Mouse (Mus musculus): ENCODE data around the gene Bace2. TPM values are rescaled to one million over a fixed set of nuclear protein-coding genes. Genes with fewer than 3 reads are reported as not detected.

The Bace2 gene
- polyA plus RNA-seq, 1 experiment from 2014 or later, result 16.7 TPM

- H3K27me3 ChIP-seq, result peaks cover 23% of the 10 kb centered on the region
- WGBS, result under 1% methylated on average over 25 of the region's 25 CpGs
- peak; percentile 48; the same call in 1 of the 2 replicates for ATAC-seq (ENCODE audit: insufficient number of reproducible peaks, low FRiP score, low TSS enrichment, low read depth)
These were observed 763 bp downstream of the Bace2 start for GRCm38 (mm10) chr16:97357188-97357821.

GRCm38 (mm10) chr16:97362231-97362888 is 5.8 kb downstream of the Bace2 start:
- H3K27ac ChIP-seq (replicated peaks), result no peak overlapping the region
- WGBS, result 72% methylated on average over 8 of the region's 8 CpGs
- peaks cover 11% of the 10 kb centered on the region for H3K27me3 ChIP-seq
- H3K4me3 ChIP-seq (replicated peaks), result no peak overlapping the region
- peaks cover 6% of the 10 kb centered on the region; the same call in 1 of the 2 replicates for H3K4me1 ChIP-seq
- H3K9ac ChIP-seq, result no peak overlapping the region
- no peak for ATAC-seq (ENCODE audit: insufficient number of reproducible peaks, low FRiP score, low TSS enrichment, low read depth)
- no peaks in the 10 kb centered on the region for H3K9me3 ChIP-seq (replicated peaks)
- no peak overlapping the region for H3K4me2 ChIP-seq (replicated peaks)
- H3K36me3 ChIP-seq, result no peaks in the 10 kb centered on the region

More at GRCm38 (mm10) chr16:97357188-97357821, 763 bp downstream of the Bace2 start:
- H3K9ac ChIP-seq, result peak overlapping the region; percentile 37; the same call in 1 of the 2 replicates
- H3K4me1 ChIP-seq, result peaks cover 19% of the 10 kb centered on the region
- H3K36me3 ChIP-seq, result no peaks in the 10 kb centered on the region
- H3K27ac ChIP-seq (replicated peaks), result no peak overlapping the region
- H3K4me2 ChIP-seq (replicated peaks), result peak overlapping the region; percentile 100
- H3K9me3 ChIP-seq (replicated peaks), result no peaks in the 10 kb centered on the region
- peak overlapping the region; percentile 66 for H3K4me3 ChIP-seq (replicated peaks)

- Histone ChIP-seq H3K27ac (replicated peaks) (no peak overlapping the region), H3K4me1 (no peaks in the 10 kb centered on the region), H3K36me3 (no peaks in the 10 kb centered on the region), H3K4me3 (replicated peaks) (no peak overlapping the region), H3K27me3 (no peaks in the 10 kb centered on the region), H3K9ac (no peak overlapping the region), H3K4me2 (replicated peaks) (no peak overlapping the region), H3K9me3 (replicated peaks) (no peaks in the 10 kb centered on the region)
- 48% methylated on average over 2 of the region's 2 CpGs for WGBS
- ATAC-seq (ENCODE audit: insufficient number of reproducible peaks, low FRiP score, low TSS enrichment, low read depth), result no peak
These were observed 9.6 kb downstream of the Bace2 start for GRCm38 (mm10) chr16:97366141-97366540.

GRCm38 (mm10) chr16:97370258-97370657 is 13.7 kb downstream of the Bace2 start:
- no peaks in the 10 kb centered on the region for H3K4me1 ChIP-seq
- H3K36me3 ChIP-seq, result no peaks in the 10 kb centered on the region
- no peak overlapping the region for H3K4me2 ChIP-seq (replicated peaks)
- H3K4me3 ChIP-seq (replicated peaks), result no peak overlapping the region
- ATAC-seq (ENCODE audit: insufficient number of reproducible peaks, low FRiP score, low TSS enrichment, low read depth), result no peak
- WGBS, result 76% methylated on average over 4 of the region's 4 CpGs
- H3K27me3 ChIP-seq, result no peaks in the 10 kb centered on the region
- no peak overlapping the region for H3K9ac ChIP-seq
- H3K27ac ChIP-seq (replicated peaks), result no peak overlapping the region
- H3K9me3 ChIP-seq (replicated peaks), result no peaks in the 10 kb centered on the region

- Histone ChIP-seq H3K4me3 (replicated peaks) (no peak overlapping the region), H3K36me3 (no peaks in the 10 kb centered on the region), H3K4me1 (0 out of 2 replicates have a peak, but pooled peaks cover 4% of the 10 kb centered on the region), H3K9ac (no peak overlapping the region), H3K9me3 (replicated peaks) (no peaks in the 10 kb centered on the region), H3K4me2 (replicated peaks) (no peak overlapping the region), H3K27ac (replicated peaks) (no peak overlapping the region), H3K27me3 (no peaks in the 10 kb centered on the region)
- WGBS, result 33% methylated on average over 2 of the region's 2 CpGs
- no peak for ATAC-seq (ENCODE audit: insufficient number of reproducible peaks, low FRiP score, low TSS enrichment, low read depth)
These were observed 31.4 kb downstream of the Bace2 start for GRCm38 (mm10) chr16:97387955-97388354.

GRCm38 (mm10) chr16:97391289-97391688 is 34.7 kb downstream of the Bace2 start:
- Histone ChIP-seq H3K4me3 (replicated peaks) (no peak overlapping the region), H3K27me3 (no peaks in the 10 kb centered on the region), H3K4me2 (replicated peaks) (no peak overlapping the region), H3K36me3 (no peaks in the 10 kb centered on the region), H3K9me3 (replicated peaks) (no peaks in the 10 kb centered on the region), H3K4me1 (0 out of 2 replicates have a peak, but pooled peaks cover 4% of the 10 kb centered on the region), H3K27ac (replicated peaks) (no peak overlapping the region), H3K9ac (no peak overlapping the region)
- ATAC-seq (ENCODE audit: insufficient number of reproducible peaks, low FRiP score, low TSS enrichment, low read depth), result no peak
- 9% methylated on average over 2 of the region's 2 CpGs for WGBS

GRCm38 (mm10) chr16:97391701-97392384 is 35.3 kb downstream of the Bace2 start:
- WGBS, result 30% methylated on average over 3 of the region's 3 CpGs
- Histone ChIP-seq H3K4me2 (replicated peaks) (no peak overlapping the region), H3K4me3 (replicated peaks) (no peak overlapping the region), H3K9ac (no peak overlapping the region), H3K27ac (replicated peaks) (no peak overlapping the region), H3K4me1 (0 out of 2 replicates have a peak, but pooled peaks cover 4% of the 10 kb centered on the region), H3K27me3 (no peaks in the 10 kb centered on the region), H3K36me3 (no peaks in the 10 kb centered on the region), H3K9me3 (replicated peaks) (no peaks in the 10 kb centered on the region)
- ATAC-seq (ENCODE audit: insufficient number of reproducible peaks, low FRiP score, low TSS enrichment, low read depth), result no peak

- Histone ChIP-seq H3K9ac (no peak overlapping the region), H3K27me3 (no peaks in the 10 kb centered on the region), H3K4me3 (replicated peaks) (no peak overlapping the region), H3K9me3 (replicated peaks) (no peaks in the 10 kb centered on the region), H3K4me1 (0 out of 2 replicates have a peak, but pooled peaks cover 4% of the 10 kb centered on the region), H3K36me3 (no peaks in the 10 kb centered on the region), H3K27ac (replicated peaks) (no peak overlapping the region), H3K4me2 (replicated peaks) (no peak overlapping the region)
- 88% methylated on average over 4 of the region's 4 CpGs for WGBS
- ATAC-seq (ENCODE audit: insufficient number of reproducible peaks, low FRiP score, low TSS enrichment, low read depth), result no peak
These were observed 39.9 kb downstream of the Bace2 start for GRCm38 (mm10) chr16:97396436-97396835.

- no peak for ATAC-seq (ENCODE audit: insufficient number of reproducible peaks, low FRiP score, low TSS enrichment, low read depth)
- H3K27ac ChIP-seq (replicated peaks), result no peak overlapping the region
- H3K4me2 ChIP-seq (replicated peaks), result no peak overlapping the region
- no peak overlapping the region for H3K4me3 ChIP-seq (replicated peaks)
- WGBS, result 89% methylated on average over 2 of the region's 2 CpGs
- no peaks in the 10 kb centered on the region for H3K9me3 ChIP-seq (replicated peaks)
- no peaks in the 10 kb centered on the region for H3K36me3 ChIP-seq
- H3K9ac ChIP-seq, result no peak overlapping the region
- no peaks in the 10 kb centered on the region for H3K4me1 ChIP-seq
- no peaks in the 10 kb centered on the region for H3K27me3 ChIP-seq
These were observed 41.5 kb downstream of the Bace2 start for GRCm38 (mm10) chr16:97397945-97398531.

- no peaks in the 10 kb centered on the region for H3K9me3 ChIP-seq (replicated peaks)
- H3K9ac ChIP-seq, result no peak overlapping the region
- ATAC-seq (ENCODE audit: insufficient number of reproducible peaks, low FRiP score, low TSS enrichment, low read depth), result no peak
- no peak overlapping the region for H3K4me3 ChIP-seq (replicated peaks)
- WGBS, result 90% methylated on average over 4 of the region's 4 CpGs
- H3K4me1 ChIP-seq, result no peaks in the 10 kb centered on the region
- no peak overlapping the region for H3K27ac ChIP-seq (replicated peaks)
- no peaks in the 10 kb centered on the region for H3K27me3 ChIP-seq
- H3K36me3 ChIP-seq, result no peaks in the 10 kb centered on the region
- no peak overlapping the region for H3K4me2 ChIP-seq (replicated peaks)
These were observed 43.4 kb downstream of the Bace2 start for GRCm38 (mm10) chr16:97399991-97400390.

- H3K36me3 ChIP-seq, result no peaks in the 10 kb centered on the region
- H3K4me2 ChIP-seq (replicated peaks), result no peak overlapping the region
- no peak overlapping the region for H3K4me3 ChIP-seq (replicated peaks)
- H3K4me1 ChIP-seq, result no peaks in the 10 kb centered on the region
- H3K27me3 ChIP-seq, result no peaks in the 10 kb centered on the region
- no peak overlapping the region for H3K27ac ChIP-seq (replicated peaks)
- H3K9ac ChIP-seq, result no peak overlapping the region
- no peak for ATAC-seq (ENCODE audit: insufficient number of reproducible peaks, low FRiP score, low TSS enrichment, low read depth)
- no peaks in the 10 kb centered on the region for H3K9me3 ChIP-seq (replicated peaks)
These were observed 45.2 kb downstream of the Bace2 start for GRCm38 (mm10) chr16:97401741-97402140.

All from embryonic facial prominence, embryonic 15.5 days (tissue).